Mouse (Mus musculus) stomach, postnatal 0 days (tissue): ENCODE data around the gene Ensa.

Experiments used
- CTCF ChIP-seq: IDR thresholded peaks from 2 replicates; pipeline ENCODE4 v1.5.1; 2016; ENCODE audit warnings: antibody characterized with exemption, low read depth, mild to moderate bottlenecking, moderate library complexity
- EP300 ChIP-seq: optimal IDR thresholded peaks from 2 replicates; pipeline ENCODE3; 2016; ENCODE audit warnings: antibody characterized with exemption

DNA sequence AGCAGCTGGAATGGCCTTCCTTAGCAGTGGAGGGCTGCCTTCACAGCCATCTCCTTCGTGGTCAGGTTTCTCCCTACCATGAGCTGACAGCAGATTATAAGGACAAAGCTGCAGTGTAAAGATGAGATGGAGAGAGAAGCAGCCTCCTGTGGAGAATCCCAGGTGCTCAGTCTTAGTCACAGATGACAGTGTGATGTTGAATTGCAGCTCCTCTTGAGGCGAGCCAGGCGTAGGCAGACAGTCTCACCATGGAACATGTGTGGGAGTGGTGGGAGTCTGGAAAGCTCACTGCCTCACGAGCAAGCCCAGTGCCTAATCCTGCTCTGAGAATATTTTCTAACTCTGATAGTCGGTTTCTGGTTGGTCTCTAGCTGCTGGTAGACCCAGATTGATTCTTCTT is 3.0 kb downstream of the Ensa start:
- no peak for TF ChIP-seq CTCF
- TF ChIP-seq EP300 = no peak
